Mouse (Mus musculus) retina, embryonic 14.5 days (tissue): ENCODE data around the gene Prpf38b.

Source experiments
- DNase-seq: peaks from one replicate; pipeline ENCODE4 v3.0.0-alpha.2; 2015; ENCODE audit warnings: low spot score

Gene Prpf38b

GRCm38 (mm10) chr3:108911548-108912413 is at the start of gene Prpf38b:
Prpf38b (minus strand) TSS chr3:108911727.
- peak; percentile 98 for DNase-seq

DNA sequence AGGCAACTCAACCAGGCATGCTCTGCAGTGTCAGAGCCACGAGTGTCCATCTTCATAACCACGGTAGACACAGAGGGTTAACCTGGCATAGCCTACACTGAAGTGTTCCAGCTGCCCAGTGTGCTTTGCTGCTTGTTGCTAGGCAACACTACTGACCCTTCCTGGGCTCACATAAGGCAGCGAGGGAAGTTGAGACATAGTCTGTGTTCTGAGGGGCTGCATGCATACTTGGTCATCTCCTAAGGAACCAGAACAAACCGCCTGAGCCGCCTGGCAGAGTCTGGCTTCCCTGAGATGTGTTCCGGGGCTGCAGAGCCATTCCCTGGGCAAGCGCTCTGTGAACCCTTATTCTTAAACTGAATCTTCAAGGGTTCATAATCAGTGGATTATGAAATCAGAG is 49.7 kb upstream of the Prpf38b start:
- peak; percentile 40 for DNase-seq

DNA sequence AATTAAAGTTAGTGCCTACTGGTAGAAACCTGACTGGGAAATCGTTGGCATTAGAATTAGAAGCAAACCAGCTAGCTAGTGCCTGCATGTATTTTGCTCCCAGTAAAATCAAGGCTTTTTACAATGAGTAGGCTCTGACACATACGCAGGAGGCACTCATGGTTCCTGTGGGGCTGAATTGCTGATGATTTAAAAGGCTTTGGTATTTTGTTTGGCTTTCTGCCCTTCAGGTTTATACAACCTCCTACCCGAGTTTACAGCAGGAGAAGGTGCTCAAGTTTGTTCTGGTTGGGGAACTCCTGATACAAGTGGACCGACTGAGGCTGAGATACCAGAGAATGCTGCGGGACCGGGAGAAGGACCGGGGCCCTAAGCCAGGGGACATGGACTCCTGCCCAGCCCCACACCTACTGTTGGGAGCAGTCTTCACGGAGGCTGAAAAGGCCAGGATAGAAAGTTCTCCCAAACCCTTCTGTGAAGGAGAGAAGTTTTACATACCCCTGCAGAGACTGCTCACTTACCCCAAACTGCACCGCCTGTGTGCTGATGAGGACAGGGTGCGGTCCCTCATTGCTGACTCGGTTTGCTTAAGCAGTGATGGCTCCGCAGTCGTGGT is 48.3 kb upstream of the Prpf38b start:
- no peak for DNase-seq

DNA sequence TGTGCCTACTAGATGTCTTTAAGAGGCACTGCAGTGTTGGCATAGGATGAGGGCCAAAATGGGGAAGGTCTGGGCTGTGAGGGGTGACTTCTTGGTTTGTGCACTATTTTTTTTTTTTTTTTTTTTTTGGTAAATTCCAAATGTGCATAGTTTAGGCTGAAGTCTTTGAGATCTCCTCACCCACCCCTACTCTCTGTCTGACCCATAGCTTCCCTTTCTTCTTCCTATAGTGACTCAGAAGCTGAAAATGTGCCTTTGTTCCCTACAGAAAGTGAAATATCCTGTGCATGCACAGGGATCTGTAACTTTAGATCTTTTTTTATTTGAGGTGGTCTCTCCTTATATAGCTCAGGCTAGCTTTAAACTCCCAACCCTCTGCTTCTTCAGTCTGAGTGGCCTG is 46.4 kb upstream of the Prpf38b start:
- DNase-seq = no peak

GRCm38 (mm10) chr3:108940996-108941395 is 29.5 kb upstream of the Prpf38b start:
- DNase-seq = no peak

- peak; percentile 25 for DNase-seq
These were observed 28.6 kb upstream of the Prpf38b start, which contains the start of gene Gm9857 for GRCm38 (mm10) chr3:108940001-108940633. Gm9857 (minus strand) TSS chr3:108940445.

DNA sequence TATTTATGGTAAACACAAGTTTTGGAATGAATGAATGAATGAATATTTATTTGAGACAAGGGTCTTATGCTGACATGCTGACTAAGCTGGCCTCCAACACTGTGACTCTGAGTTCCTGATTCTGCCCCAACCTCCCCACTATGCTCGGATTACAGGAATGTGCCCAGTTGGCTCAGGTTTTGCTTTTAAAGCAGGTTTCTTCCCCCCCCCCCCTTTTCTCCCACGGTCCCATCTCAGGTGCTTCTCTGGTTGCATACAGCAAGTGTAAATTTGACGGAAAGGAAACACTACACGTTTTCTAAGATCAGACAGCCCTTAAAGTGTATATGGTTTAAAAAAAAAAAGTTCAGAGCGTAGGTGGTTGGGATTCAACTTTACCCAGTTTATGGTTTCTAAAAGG is 28.0 kb upstream of the Prpf38b start, which contains the start of gene Henmt1:
TSS of gene Henmt1 (plus strand) at position 301 of the 400 bp plus-strand sequence.
- no peak for DNase-seq

DNA sequence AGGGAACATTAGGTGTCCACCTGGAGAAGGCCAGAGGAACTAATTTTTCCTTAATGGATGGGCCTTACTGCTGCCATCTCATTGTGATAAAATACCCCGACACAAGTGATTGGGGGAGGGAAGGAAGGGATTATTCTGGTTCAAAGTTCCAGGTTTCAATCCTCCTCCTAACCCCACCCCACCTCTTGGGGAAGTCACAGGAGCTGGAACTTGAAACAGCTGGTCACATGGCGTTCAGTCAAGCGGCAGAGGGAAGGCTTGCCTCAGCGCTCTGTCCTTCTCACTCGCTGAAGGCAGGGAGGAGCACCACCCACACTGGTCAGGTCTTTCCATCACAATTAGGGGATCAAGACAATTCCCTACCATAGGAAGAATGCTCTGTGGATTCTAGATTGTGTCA is 27.2 kb upstream of the Prpf38b start:
- DNase-seq = no peak

- DNase-seq = no peak
These were observed 22.0 kb upstream of the Prpf38b start for GRCm38 (mm10) chr3:108933557-108933956.

DNA sequence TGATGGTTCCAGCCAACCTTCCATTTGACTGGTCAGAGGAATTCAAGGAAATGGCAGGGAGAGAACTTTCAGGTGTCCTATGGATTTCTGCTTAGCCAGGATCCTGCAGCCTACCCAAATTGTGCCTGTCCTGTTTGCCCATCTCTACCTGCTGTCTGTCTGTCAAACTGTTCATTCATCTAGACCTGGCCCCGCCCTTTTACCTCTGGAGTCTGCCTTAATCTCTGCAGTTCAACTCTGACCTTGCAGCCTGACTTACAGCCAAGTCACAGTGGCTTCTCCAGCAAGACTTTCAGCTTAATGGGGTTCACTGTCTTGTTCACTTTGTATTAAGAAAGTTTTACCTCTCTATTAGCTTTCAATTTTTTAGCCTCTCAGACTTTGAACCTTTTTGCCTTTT is 14.8 kb upstream of the Prpf38b start:
- DNase-seq = no peak

GRCm38 (mm10) chr3:108925677-108926076 is 14.2 kb upstream of the Prpf38b start:
- DNase-seq = no peak

- DNase-seq = no peak
These were observed 10.3 kb upstream of the Prpf38b start for GRCm38 (mm10) chr3:108921822-108922221.

DNA sequence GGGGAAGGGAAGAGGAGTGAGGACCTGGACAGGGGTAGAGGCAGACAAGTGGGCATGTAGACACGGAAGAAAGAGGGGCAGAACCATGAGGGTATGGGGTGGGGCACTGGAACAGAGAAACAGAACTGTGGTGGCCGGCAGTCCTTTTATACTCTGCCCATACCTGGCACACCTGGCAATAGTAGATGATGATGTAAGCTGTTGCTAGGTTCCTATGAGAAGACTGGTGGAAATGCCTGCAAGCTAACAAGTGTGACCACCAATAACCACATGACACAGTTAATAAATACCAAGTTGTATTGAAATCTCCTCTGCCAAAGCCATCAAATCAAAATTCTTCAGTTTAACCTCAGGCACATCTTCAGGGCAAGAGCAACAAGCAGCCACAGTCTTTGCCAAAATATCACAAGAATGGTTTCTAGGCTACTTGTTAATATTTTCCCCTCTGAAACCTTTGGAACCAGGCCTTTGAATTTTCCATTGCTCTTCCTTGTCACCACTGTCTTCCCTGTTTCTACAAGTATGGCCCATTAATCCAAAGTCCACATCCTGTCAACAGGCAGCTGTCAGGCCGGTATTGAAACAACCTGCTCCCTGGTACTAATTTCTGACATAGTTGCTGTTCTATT is 9.0 kb upstream of the Prpf38b start:
- DNase-seq = no peak

DNA sequence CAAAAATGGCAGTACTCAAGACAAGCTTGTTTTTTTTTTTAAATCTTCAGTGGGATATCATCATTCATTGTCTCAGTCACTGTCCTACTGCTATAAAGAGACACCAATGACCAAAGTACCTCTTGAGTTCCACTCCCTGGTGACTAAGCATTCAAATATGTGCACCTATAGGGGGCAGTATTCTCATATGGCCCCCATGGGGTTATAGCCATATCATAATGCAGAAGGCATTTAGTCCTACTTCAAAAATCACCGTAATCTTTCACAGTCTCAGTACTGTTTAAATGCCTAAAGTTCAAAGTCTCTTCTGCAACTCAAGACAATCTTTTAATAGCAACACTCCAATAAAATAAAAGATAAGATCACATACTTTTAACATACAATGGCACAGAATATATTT is 7.3 kb upstream of the Prpf38b start:
- no peak for DNase-seq

DNA sequence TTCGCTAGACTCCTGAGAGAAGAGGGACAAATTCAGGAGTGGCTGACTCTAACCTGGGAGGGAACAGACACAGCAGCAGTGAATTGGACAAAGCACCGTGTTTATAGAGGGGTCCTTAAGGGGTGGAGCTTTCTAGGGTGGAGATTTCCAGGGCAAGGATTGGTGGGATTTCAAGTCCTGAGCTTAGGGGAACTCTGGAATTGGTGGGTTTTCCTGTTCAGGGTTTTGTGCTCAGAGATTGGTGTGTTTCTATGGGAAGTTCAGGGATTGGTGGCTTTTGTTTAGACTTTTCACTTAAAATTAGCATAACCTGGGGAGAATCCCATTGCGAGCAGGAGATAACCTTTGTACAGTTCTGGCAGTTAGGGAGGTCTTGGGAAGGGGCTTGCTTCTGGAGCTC is 6.5 kb upstream of the Prpf38b start:
- no peak for DNase-seq

DNA sequence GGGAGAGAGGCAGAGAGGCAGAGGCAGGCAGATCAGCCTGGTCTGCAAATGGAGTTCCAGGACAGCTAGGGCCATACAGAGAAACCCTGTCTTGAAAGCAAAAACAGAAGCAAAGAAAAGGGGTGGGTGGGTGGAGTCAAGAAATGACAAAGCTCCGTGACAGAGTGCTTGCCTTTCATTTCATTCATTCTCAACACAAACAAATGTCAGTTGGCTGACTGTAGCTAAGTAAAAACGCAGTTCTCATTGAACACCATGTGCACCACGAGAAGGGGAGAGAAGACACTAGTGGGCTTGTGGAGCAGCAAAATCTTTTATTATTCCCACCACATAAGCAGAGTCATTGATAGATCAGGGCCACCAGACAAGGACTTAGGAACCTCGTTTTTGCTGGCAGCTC is 5.3 kb upstream of the Prpf38b start:
- DNase-seq = no peak

DNA sequence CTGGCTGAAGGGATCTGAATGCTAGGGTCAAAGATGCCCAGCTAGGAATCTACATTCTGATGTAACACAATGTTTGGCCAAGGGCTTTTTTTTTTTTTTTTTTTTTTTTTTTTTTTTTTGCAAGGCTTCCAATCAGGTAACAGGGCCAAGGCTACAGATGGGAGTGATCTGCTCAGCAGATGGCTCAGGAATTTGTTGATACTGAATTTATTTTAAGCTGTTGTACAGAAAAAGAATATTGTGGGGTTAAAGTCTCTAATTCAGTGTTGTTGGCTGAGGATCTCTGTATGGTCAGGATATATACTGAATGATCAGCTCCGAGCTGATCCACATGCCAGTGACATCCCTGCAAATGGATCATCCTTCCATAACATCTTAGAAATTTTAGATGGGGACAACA is 4.5 kb upstream of the Prpf38b start:
- DNase-seq = no peak

DNA sequence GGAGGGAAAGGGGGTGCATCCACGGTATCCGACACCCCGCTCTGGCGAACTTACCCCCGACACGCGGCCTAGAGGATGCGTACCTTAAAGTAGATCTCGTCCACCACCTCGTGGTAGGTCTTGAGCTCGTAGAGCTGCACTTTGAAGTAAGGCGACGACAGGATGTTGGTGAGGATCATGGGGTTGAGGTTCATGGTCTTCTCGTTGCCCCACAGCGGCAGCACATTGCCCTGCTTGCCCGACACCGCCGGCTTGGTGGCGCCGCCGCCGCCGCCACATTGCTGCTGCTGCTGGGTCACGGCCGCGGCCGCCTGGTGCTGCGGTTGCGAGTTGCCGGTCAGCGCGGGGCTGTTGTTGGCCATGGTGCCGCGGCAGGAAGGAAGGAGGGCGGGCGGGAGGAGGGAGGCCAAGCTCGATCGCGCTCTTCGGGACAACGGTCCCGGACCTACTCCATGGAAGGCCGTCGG is 413 bp downstream of the Prpf38b start:
- peak; percentile 71 for DNase-seq

GRCm38 (mm10) chr3:108910303-108911080 is 1.0 kb downstream of the Prpf38b start:
- DNase-seq = no peak

DNA sequence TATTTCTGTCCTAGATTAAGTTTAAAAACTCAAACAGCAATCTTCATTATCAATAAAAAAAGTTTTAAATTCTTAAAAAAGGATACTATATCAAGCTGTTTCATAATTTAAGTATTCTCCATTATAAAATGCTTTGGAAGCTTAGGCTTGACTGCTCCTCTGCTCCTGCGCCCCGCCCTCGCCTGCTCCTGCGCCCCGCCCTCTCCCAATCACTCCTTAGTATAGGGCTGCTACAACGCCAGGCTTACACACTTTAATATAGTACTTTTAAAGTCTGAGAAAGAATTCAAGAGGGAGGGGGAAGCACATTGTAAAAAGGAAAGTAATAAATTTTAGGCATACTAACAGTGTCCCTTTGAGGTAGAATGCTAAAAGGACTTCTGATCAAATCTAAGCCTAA is 8.6 kb downstream of the Prpf38b start:
- DNase-seq = no peak

GRCm38 (mm10) chr3:108902038-108902437 is 9.5 kb downstream of the Prpf38b start:
- peak; percentile 53 for DNase-seq

GRCm38 (mm10) chr3:108900681-108901080 is 10.8 kb downstream of the Prpf38b start:
- DNase-seq = no peak
